Mouse (Mus musculus): ENCODE data around the gene Acsl5. TPM values are rescaled to one million over a fixed set of nuclear protein-coding genes. Genes with fewer than 3 reads are reported as not detected.
A peak's percentile ranks its signal among the peaks of the same experiment; 100 is the strongest.

The Acsl5 gene
- polyA plus RNA-seq, 1 experiment from 2014 or later = 116 TPM

- Histone ChIP-seq H3K27ac (no peak overlapping the region), H3K4me1 (replicated peaks) (peaks cover 14% of the 10 kb centered on the region), H3K9ac (no peak overlapping the region), H3K36me3 (no peaks in the 10 kb centered on the region), H3K4me2 (no peak overlapping the region), H3K4me3 (replicated peaks) (no peak overlapping the region), H3K9me3 (replicated peaks) (no peaks in the 10 kb centered on the region), H3K27me3 (peaks cover 11% of the 10 kb centered on the region)
- ATAC-seq (ENCODE audit: low read depth) (no peak), DNase-seq (no peak)
- WGBS (ENCODE audit: insufficient replicate concordance) = 61% methylated on average over 6 of the region's 6 CpGs
These were observed 11.8 kb upstream of the Acsl5 start for GRCm38 (mm10) chr19:55239766-55240426.

GRCm38 (mm10) chr19:55241186-55241645 lies 10.5 kb upstream of the Acsl5 start, which contains the start of gene Gucy2g:
TSS of gene Gucy2g (minus strand) at chr19:55241236.
- ATAC-seq (ENCODE audit: low read depth) (no peak), DNase-seq (no peak)
- Histone ChIP-seq H3K9me3 (replicated peaks) (no peaks in the 10 kb centered on the region), H3K36me3 (no peaks in the 10 kb centered on the region), H3K4me2 (no peak within 1 kb of the TSS), H3K27me3 (peaks cover 11% of the 10 kb centered on the region), H3K9ac (no peak within 1 kb of the TSS), H3K27ac (no peak within 1 kb of the TSS), H3K4me1 (replicated peaks) (peaks cover 18% of the 10 kb centered on the region), H3K4me3 (replicated peaks) (no peak within 1 kb of the TSS)
- 72% methylated on average over 6 of the region's 6 CpGs for WGBS (ENCODE audit: insufficient replicate concordance)

- 16% methylated on average over 7 of the region's 7 CpGs for WGBS (ENCODE audit: insufficient replicate concordance)
- Histone ChIP-seq H3K4me1 (replicated peaks) (peaks cover 35% of the 10 kb centered on the region), H3K9me3 (replicated peaks) (no peaks in the 10 kb centered on the region), H3K27ac (peak overlapping the region; percentile 6; the same call in 1 of the 2 replicates), H3K9ac (no peak overlapping the region), H3K36me3 (no peaks in the 10 kb centered on the region), H3K4me3 (replicated peaks) (no peak overlapping the region), H3K27me3 (peaks cover 8% of the 10 kb centered on the region), H3K4me2 (no peak overlapping the region)
- ATAC-seq (ENCODE audit: low read depth) (peak; percentile 77), DNase-seq (peak; percentile 15)
These were observed 6.9 kb upstream of the Acsl5 start for GRCm38 (mm10) chr19:55244791-55245231.

GRCm38 (mm10) chr19:55247563-55247962 lies 4.2 kb upstream of the Acsl5 start:
- ATAC-seq (ENCODE audit: low read depth) (no peak), DNase-seq (no peak)
- Histone ChIP-seq H3K36me3 (no peaks in the 10 kb centered on the region), H3K27ac (peak overlapping the region; percentile 37; the same call in 1 of the 2 replicates), H3K4me3 (replicated peaks) (no peak overlapping the region), H3K4me2 (no peak overlapping the region), H3K27me3 (peaks cover 4% of the 10 kb centered on the region; the same call in 1 of the 2 replicates), H3K4me1 (replicated peaks) (peaks cover 57% of the 10 kb centered on the region), H3K9ac (peak overlapping the region; percentile 1; the same call in 1 of the 2 replicates), H3K9me3 (replicated peaks) (no peaks in the 10 kb centered on the region)
- 80% methylated on average over 5 of the region's 5 CpGs for WGBS (ENCODE audit: insufficient replicate concordance)

GRCm38 (mm10) chr19:55247991-55248520 lies 3.7 kb upstream of the Acsl5 start:
- 15% methylated on average over 9 of the region's 9 CpGs for WGBS (ENCODE audit: insufficient replicate concordance)
- ATAC-seq (ENCODE audit: low read depth) = peak; percentile 52
- peaks cover 60% of the 10 kb centered on the region for H3K4me1 ChIP-seq (replicated peaks)
- 0 out of 2 replicates have a peak overlapping the region, but pooled peaks have one; percentile 4 for H3K4me2 ChIP-seq
- H3K27ac ChIP-seq = peak overlapping the region; percentile 37
- peaks cover 3% of the 10 kb centered on the region; the same call in 1 of the 2 replicates for H3K27me3 ChIP-seq
- H3K9me3 ChIP-seq (replicated peaks) = no peaks in the 10 kb centered on the region
- H3K9ac ChIP-seq = peak overlapping the region; percentile 1; the same call in 1 of the 2 replicates
- no peak overlapping the region for H3K4me3 ChIP-seq (replicated peaks)
- peak; percentile 37 for DNase-seq
- no peaks in the 10 kb centered on the region for H3K36me3 ChIP-seq

GRCm38 (mm10) chr19:55250451-55250850 lies 1.3 kb upstream of the Acsl5 start:
- Histone ChIP-seq H3K9me3 (replicated peaks) (no peaks in the 10 kb centered on the region), H3K9ac (no peak overlapping the region), H3K4me2 (no peak overlapping the region), H3K27ac (no peak overlapping the region), H3K27me3 (no peaks in the 10 kb centered on the region), H3K4me3 (replicated peaks) (no peak overlapping the region), H3K36me3 (no peaks in the 10 kb centered on the region), H3K4me1 (replicated peaks) (peaks cover 65% of the 10 kb centered on the region)
- DNase-seq = no peak
- ATAC-seq (ENCODE audit: low read depth) = no peak
- 71% methylated on average over 5 of the region's 5 CpGs for WGBS (ENCODE audit: insufficient replicate concordance)

- Histone ChIP-seq H3K4me3 (replicated peaks) (peak overlapping the region; percentile 76), H3K9ac (peak overlapping the region; percentile 90), H3K4me2 (peak overlapping the region; percentile 84), H3K27ac (peak overlapping the region; percentile 92), H3K4me1 (replicated peaks) (peaks cover 77% of the 10 kb centered on the region), H3K9me3 (replicated peaks) (no peaks in the 10 kb centered on the region), H3K27me3 (no peaks in the 10 kb centered on the region), H3K36me3 (peaks cover 8% of the 10 kb centered on the region; the same call in 1 of the 2 replicates)
- DNase-seq (no peak), ATAC-seq (ENCODE audit: low read depth) (no peak; the same call in 1 of the 2 replicates)
- WGBS (ENCODE audit: insufficient replicate concordance) = 0% methylated on average over 9 of the region's 9 CpGs
These were observed 1.5 kb downstream of the Acsl5 start for GRCm38 (mm10) chr19:55253239-55253569.

GRCm38 (mm10) chr19:55253570-55254441 lies 2.1 kb downstream of the Acsl5 start:
- H3K27me3 ChIP-seq = no peaks in the 10 kb centered on the region
- peak overlapping the region; percentile 90 for H3K9ac ChIP-seq
- H3K4me2 ChIP-seq = peak overlapping the region; percentile 84
- DNase-seq (peak; percentile 60), ATAC-seq (ENCODE audit: low read depth) (peak; percentile 73)
- WGBS (ENCODE audit: insufficient replicate concordance) = under 1% methylated on average over 32 of the region's 32 CpGs
- H3K9me3 ChIP-seq (replicated peaks) = no peaks in the 10 kb centered on the region
- H3K4me1 ChIP-seq (replicated peaks) = peaks cover 79% of the 10 kb centered on the region
- peak overlapping the region; percentile 76 for H3K4me3 ChIP-seq (replicated peaks)
- peaks cover 8% of the 10 kb centered on the region; the same call in 1 of the 2 replicates for H3K36me3 ChIP-seq
- peak overlapping the region; percentile 92 for H3K27ac ChIP-seq

GRCm38 (mm10) chr19:55254513-55255016 lies 2.8 kb downstream of the Acsl5 start:
- peaks cover 8% of the 10 kb centered on the region; the same call in 1 of the 2 replicates for H3K36me3 ChIP-seq
- WGBS (ENCODE audit: insufficient replicate concordance) = 6% methylated on average over 5 of the region's 5 CpGs
- H3K4me2 ChIP-seq = peak overlapping the region; percentile 84
- H3K4me1 ChIP-seq (replicated peaks) = peaks cover 84% of the 10 kb centered on the region
- H3K27me3 ChIP-seq = no peaks in the 10 kb centered on the region
- H3K27ac ChIP-seq = peak overlapping the region; percentile 92
- DNase-seq (peak; percentile 64), ATAC-seq (ENCODE audit: low read depth) (peak; percentile 65)
- H3K9me3 ChIP-seq (replicated peaks) = no peaks in the 10 kb centered on the region
- peak overlapping the region; percentile 76 for H3K4me3 ChIP-seq (replicated peaks)
- H3K9ac ChIP-seq = peak overlapping the region; percentile 90

- peaks cover 8% of the 10 kb centered on the region; the same call in 1 of the 2 replicates for H3K36me3 ChIP-seq
- peaks cover 86% of the 10 kb centered on the region for H3K4me1 ChIP-seq (replicated peaks)
- no peak overlapping the region for H3K4me3 ChIP-seq (replicated peaks)
- H3K27me3 ChIP-seq = no peaks in the 10 kb centered on the region
- ATAC-seq (ENCODE audit: low read depth) = no peak
- no peaks in the 10 kb centered on the region for H3K9me3 ChIP-seq (replicated peaks)
- H3K4me2 ChIP-seq = peak overlapping the region; percentile 84
- 74% methylated on average over 9 of the region's 9 CpGs for WGBS (ENCODE audit: insufficient replicate concordance)
- H3K27ac ChIP-seq = peak overlapping the region; percentile 76
- 0 out of 2 replicates have a peak overlapping the region, but pooled peaks have one; percentile 32 for H3K9ac ChIP-seq
- no peak for DNase-seq
These were observed 4.4 kb downstream of the Acsl5 start for GRCm38 (mm10) chr19:55256156-55256555.

All from liver, embryonic 13.5 days (tissue).